Mouse (Mus musculus) megakaryocyte, embryonic 14.5 days (primary cell): ENCODE measurements around the gene Fggy. TPM values are rescaled to one million over a fixed set of nuclear protein-coding genes. Genes with fewer than 3 reads are reported as not detected.

ENCODE experiments used
- H3K27me3 ChIP-seq: replicated peaks from 2 replicates; pipeline ENCODE3; 2012; ENCODE audit warnings: inconsistent platforms
- H3K36me3 ChIP-seq: replicated peaks from 2 replicates; pipeline ENCODE3; 2012; ENCODE audit warnings: low read length, inconsistent platforms, mixed read lengths
- H3K4me1 ChIP-seq: 2 replicates; pipeline ENCODE4 v1.6.1; 2012; ENCODE audit warnings: inconsistent platforms
- H3K4me3 ChIP-seq: replicated peaks from 2 replicates; pipeline ENCODE3; 2012; ENCODE audit warnings: moderate library complexity, mild to moderate bottlenecking, inconsistent platforms
- H3K9me3 ChIP-seq: 2 replicates; pipeline ENCODE4 v1.6.1; 2012; ENCODE audit warnings: inconsistent platforms
- FLI1 ChIP-seq: IDR thresholded peaks from 2 replicates; pipeline ENCODE4 v1.6.1; 2012; ENCODE audit warnings: low read length, inconsistent platforms, mixed read lengths
- GATA1 ChIP-seq: IDR thresholded peaks from 3 replicates; pipeline ENCODE4 v1.6.1; 2012; ENCODE audit warnings: mixed read lengths, low read length, inconsistent platforms, borderline replicate concordance
- polyA plus RNA-seq: library from polyadenylated mRNA; stranded (reverse); fragments of >175 nt; gene quantifications from 2 replicates; pipeline ENCODE4 v1.2.3, GENCODE M21; 2012; ENCODE audit warnings: low replicate concordance; ENCODE audit not compliant: insufficient read depth

Gene Fggy
- polyA plus RNA-seq, 1 experiment: 0.96 TPM

DNA sequence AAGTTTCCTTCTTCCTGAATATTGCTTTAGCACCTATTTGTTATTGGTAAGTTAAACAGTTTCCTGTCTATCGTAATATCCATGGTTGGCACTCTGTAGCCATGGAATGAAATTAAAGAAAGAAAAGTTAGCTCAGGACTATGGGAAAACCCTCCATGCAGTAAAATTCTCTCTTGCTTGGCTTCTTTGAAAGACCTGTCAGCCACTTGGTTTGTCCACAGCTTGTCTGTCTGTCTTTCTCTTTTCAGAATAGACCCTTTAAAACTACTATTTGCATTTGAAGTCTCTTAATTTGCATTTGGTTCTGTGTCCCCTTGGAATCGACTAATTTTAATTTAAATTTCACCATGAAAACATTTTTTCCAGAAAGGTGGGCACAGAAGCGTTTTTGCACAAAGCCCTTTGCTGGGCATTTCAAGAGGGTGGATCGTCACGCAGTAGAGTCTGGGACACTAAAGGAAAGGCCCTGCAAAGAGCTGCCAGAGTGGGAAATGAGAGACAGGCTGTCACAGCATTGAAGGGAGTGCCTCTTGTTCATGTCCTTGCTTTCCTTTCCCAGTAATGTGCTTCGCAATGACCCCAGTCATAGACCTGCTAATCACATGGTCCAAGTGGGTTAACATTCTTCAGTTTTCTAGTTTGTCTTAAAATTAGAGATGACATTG lies 283.2 kb downstream of the Fggy start:
- Histone ChIP-seq H3K4me1 (peaks cover 10% of the 10 kb centered on the region), H3K4me3 (no peak overlapping the region), H3K36me3 (no peaks in the 10 kb centered on the region), H3K9me3 (no peaks in the 10 kb centered on the region), H3K27me3 (no peaks in the 10 kb centered on the region)
- TF ChIP-seq FLI1 (no peak), GATA1 (no peak)

DNA sequence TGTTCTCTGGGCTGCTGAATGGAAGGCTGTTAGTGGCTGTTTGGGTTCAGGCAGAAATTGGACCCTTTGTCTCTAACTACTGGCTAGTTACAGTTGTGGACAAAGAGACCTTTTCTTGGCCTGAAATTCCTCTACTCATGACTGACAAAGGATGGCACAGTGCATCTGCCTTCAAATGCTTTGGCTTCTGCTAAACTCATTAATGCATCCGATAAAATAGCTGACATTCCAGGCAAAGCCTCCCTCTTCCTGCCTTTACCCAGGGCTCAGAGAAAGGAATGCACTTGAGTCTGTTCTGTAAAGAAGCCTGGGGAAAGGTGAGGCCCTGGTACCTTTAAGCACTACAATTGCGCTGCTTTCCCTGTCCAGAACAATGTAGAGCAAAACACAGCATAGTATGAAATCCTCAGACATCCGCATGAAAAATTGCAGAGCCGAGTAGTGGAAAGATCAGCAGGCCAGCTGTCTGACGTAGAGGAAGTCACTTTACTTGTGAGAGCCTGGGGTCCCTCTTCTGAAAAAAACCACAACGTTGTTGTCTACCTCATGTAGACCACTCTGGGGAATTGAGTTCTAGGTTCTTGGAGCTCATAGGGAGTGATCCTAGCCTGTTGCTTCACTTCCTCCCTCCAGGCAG lies 288.8 kb downstream of the Fggy start:
- Histone ChIP-seq H3K9me3 (no peaks in the 10 kb centered on the region), H3K36me3 (peaks cover 5% of the 10 kb centered on the region), H3K4me3 (no peak overlapping the region), H3K4me1 (peaks cover 48% of the 10 kb centered on the region), H3K27me3 (no peaks in the 10 kb centered on the region)
- no peak for TF ChIP-seq GATA1
- no peak for TF ChIP-seq FLI1

DNA sequence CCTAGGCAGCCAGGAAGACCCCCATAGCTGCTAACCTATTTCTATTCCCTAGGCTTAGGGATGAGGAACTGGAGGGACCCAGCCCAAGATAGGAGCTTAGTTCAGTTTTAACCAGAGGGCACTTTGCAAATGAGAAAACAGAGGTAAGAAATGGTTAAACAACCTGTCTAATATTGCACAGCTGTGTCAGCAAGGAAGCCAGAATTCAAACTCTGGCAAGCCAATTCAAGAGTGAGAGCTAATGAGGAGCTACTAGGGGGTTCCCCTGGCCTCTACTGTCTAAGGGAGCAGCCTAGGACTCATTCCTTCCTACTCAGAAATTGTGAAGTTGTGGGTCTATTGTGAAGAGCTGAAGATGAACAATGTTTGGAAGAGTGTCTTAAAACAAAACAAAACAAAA lies 289.9 kb downstream of the Fggy start:
- TF ChIP-seq FLI1: no peak
- no peak for TF ChIP-seq GATA1

DNA sequence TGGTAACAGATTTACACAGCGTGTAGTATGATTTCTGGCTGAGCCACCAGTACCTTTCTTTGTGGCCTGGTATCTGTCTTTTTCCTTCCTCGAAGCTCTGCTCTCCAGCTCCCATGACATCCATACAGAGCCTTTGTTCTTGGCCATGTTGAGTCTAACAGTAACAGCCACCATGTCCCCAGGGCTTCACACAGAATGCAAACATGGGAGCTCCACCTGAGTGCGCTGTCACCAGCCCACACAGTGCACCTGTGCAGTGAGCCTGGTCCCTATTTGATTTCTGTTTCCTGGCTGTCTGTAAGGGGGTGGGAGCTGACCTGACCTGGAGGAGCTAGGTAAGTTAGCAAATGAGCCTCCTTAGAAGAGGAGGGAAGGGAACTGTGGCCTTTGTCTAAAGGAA lies 290.4 kb downstream of the Fggy start:
- peaks cover 5% of the 10 kb centered on the region for H3K36me3 ChIP-seq
- no peak for TF ChIP-seq GATA1
- TF ChIP-seq FLI1: no peak
- H3K4me3 ChIP-seq: no peak overlapping the region
- no peaks in the 10 kb centered on the region for H3K27me3 ChIP-seq
- H3K4me1 ChIP-seq: peaks cover 48% of the 10 kb centered on the region
- no peaks in the 10 kb centered on the region for H3K9me3 ChIP-seq

More for the DNA sequence above, 289.9 kb downstream of the Fggy start:
- peaks cover 48% of the 10 kb centered on the region for H3K4me1 ChIP-seq
- H3K36me3 ChIP-seq: peaks cover 5% of the 10 kb centered on the region
- H3K27me3 ChIP-seq: no peaks in the 10 kb centered on the region
- H3K9me3 ChIP-seq: no peaks in the 10 kb centered on the region
- no peak overlapping the region for H3K4me3 ChIP-seq

DNA sequence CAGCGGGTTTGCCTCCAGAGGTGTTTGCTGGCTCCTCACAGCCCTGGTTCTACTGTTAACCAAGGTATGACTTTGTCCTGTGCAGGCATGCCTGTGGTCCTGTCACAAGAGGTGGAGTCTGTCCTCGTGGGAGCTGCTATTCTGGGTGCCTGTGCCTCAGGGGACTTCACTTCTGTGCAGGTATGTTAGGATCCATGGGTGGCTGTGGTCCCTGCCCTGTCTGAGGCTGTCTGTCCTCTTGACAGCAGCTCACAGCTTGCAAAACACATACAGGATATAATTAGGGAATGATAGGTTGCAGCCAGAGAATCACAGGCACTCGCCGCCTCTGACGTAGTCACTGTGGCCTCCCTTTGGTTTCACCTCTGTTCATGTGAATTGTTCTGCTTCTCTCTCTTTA lies 292.2 kb downstream of the Fggy start:
- Histone ChIP-seq H3K4me1 (peaks cover 42% of the 10 kb centered on the region), H3K4me3 (peak overlapping the region; percentile 12)
- TF ChIP-seq GATA1: no peak
- no peak for TF ChIP-seq FLI1

DNA sequence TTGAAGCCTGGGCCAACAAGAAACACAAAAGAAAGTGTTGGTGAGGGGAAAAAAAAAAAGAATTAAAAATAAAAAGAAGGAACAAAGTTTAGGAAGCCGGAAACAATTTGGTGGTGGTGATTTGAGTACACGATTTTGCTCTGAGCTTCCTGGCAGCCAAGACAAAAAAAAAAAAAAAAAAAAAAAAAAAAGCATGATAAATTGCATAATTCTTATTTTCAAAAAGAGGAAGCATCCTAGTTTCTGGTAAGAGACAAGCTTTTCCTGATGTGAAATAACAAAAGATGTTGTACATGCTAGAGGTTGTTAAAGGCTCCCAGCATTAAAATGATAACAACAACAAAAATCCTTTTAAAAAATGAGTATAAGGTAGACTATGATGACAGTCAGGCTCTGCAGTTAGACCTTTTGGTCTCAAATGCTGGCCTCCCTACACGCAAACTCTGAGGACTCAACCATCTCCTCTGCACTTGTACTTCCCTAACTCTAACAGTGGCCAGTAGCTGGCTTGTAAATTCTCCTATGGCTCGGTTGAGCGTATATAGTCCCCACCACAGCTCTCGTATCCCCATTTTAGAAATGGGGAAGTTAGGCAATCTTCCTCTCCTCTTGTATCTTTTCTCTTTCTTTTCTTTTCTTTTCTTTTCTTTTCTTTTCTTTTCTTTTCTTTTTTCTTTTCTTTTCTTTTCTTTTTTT lies 292.9 kb downstream of the Fggy start:
- H3K9me3 ChIP-seq: no peaks in the 10 kb centered on the region
- peaks cover 5% of the 10 kb centered on the region for H3K36me3 ChIP-seq
- H3K27me3 ChIP-seq: no peaks in the 10 kb centered on the region
- H3K4me1 ChIP-seq: peaks cover 42% of the 10 kb centered on the region
- H3K4me3 ChIP-seq: no peak overlapping the region
- TF ChIP-seq GATA1 (no peak), FLI1 (no peak)

More for the DNA sequence above, 292.2 kb downstream of the Fggy start:
- Histone ChIP-seq H3K36me3 (peaks cover 5% of the 10 kb centered on the region), H3K27me3 (no peaks in the 10 kb centered on the region), H3K9me3 (no peaks in the 10 kb centered on the region)

DNA sequence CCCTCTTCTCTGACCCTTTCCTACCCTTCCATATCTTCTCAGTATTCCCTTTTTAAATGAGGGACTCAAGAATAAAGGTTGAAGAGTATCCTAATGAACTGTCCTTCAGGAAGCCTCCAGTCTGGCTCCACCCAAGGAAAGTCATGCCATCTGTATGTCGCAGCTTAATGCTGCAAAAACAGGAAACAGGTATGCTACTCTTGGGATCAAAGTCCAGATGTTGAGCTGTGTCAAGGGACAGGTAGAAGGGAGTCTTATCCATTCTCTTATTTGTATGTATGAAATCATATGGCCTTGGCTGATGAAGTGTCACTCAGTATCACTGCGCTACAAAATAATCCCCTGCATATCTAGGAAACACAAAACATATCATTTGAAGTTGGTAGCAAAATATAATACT lies 294.9 kb downstream of the Fggy start:
- Histone ChIP-seq H3K4me3 (no peak overlapping the region), H3K4me1 (peaks cover 29% of the 10 kb centered on the region), H3K36me3 (peaks cover 2% of the 10 kb centered on the region), H3K27me3 (no peaks in the 10 kb centered on the region), H3K9me3 (no peaks in the 10 kb centered on the region)
- no peak for TF ChIP-seq FLI1

DNA sequence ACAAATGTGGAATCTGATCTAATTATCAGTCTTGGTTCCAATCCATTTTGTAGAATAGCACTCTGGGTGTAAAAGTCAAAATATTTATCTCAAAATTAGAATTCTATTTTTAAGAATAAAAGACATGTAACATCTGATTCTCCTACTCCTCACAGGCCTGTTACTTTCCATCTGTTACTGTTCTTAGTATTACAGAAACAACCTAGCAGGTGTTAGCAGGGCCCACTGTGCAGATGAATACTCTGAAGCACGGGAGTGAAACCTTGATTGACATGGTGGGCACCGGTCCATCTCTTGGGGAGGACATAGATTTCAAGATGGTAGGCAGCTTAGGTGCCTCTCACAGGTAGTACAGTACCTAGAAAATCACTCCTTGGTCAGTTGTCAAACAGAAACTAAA lies 298.7 kb downstream of the Fggy start:
- Histone ChIP-seq H3K4me1 (peaks cover 10% of the 10 kb centered on the region; the same call in 1 of the 2 replicates), H3K36me3 (no peaks in the 10 kb centered on the region), H3K4me3 (no peak overlapping the region), H3K27me3 (no peaks in the 10 kb centered on the region), H3K9me3 (no peaks in the 10 kb centered on the region)
- no peak for TF ChIP-seq GATA1
- TF ChIP-seq FLI1: no peak

DNA sequence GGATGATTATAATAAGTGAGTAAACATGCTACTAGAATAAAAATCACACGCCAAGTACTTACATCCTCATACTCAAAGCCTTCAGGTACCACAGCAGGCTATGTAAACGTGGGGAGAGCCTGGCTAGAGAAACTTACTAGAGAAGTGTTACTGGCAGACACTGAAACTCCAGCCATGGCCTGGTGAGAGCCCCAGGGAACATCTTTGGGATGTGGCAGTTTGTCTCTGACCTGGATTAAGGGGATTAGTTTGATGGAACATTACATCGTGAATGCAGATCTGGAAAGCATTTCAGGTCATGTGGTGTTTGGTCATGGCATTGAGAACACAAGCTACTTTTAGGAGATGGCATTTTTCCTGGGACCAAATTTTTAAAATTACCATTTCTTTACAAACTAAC lies 303.3 kb downstream of the Fggy start:
- TF ChIP-seq GATA1 (no peak), FLI1 (no peak)
- H3K36me3 ChIP-seq: no peaks in the 10 kb centered on the region
- H3K4me1 ChIP-seq: peaks cover 13% of the 10 kb centered on the region
- H3K4me3 ChIP-seq: no peak overlapping the region
- peaks cover 1% of the 10 kb centered on the region for H3K27me3 ChIP-seq
- H3K9me3 ChIP-seq: no peaks in the 10 kb centered on the region

DNA sequence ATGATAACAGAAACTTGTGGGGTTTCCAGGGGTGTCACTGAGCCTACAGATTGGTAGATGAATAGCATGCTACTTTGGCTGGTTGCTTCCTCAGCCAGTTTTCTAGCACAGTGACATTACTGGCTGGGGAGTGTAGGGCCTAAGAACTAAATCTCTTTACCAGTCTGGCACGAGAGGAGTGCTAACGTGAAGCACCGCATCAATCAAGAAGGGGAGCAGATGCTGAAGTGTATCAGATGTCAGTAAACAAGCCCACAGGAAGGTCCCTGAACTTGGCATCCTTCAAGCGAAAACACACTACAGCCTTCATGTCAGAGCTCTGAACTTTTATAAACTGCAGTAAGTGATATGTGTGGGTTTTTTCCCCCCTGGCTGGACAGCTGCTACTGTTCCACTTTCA lies 303.8 kb downstream of the Fggy start:
- Histone ChIP-seq H3K27me3 (peaks cover 3% of the 10 kb centered on the region), H3K36me3 (no peaks in the 10 kb centered on the region), H3K9me3 (no peaks in the 10 kb centered on the region), H3K4me1 (peaks cover 13% of the 10 kb centered on the region), H3K4me3 (no peak overlapping the region)
- TF ChIP-seq FLI1: no peak
- TF ChIP-seq GATA1: no peak
